ENCODE assay signal across 39 mouse cellular contexts in the genomic region with DNA sequence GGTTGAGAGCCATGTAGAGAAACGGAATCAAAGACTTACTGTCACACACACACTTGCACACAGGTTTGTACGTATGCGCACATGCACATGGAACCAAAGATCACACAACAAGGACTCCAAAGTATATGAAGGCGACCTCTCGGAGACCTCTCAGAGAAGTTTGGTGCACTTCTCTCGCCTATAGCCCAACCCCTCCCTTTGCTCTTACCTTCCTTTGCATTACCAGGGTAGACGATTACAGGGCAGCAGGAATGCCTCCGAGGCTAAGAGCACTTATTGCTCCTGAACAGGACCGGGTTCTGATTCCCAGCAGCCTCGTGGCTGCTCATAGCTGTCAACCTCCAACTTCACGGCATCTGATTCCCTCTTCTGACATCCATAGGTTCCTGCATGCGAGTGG. TPM values are rescaled to one million over a fixed set of nuclear protein-coding genes. Genes with fewer than 3 reads are reported as not detected.
"Had no signal": no experiment of that assay in that cellular context is flagged by ENCODE, and none has a peak within 500 bp of the region (broad histone marks: within the 10 kb centered on the region; RNA-seq: fewer than 3 reads in every experiment).

No protein-coding gene starts in this region.

- H3K4me1 ChIP-seq: embryonic facial prominence, embryonic 10.5 days; embryonic facial prominence, embryonic 12.5 days; embryonic facial prominence, embryonic 13.5 days; embryonic facial prominence, embryonic 15.5 days; forebrain, embryonic 10.5 days; forebrain, embryonic 12.5 days; forebrain, embryonic 13.5 days; forebrain, embryonic 15.5 days had no signal

- H3K27me3 ChIP-seq: embryonic facial prominence, embryonic 12.5 days; embryonic facial prominence, embryonic 13.5 days; forebrain, embryonic 12.5 days; forebrain, embryonic 13.5 days; forebrain, embryonic 15.5 days had no signal

- ATAC-seq: forebrain, embryonic 13.5 days; forebrain, embryonic 14.5 days; forebrain, embryonic 15.5 days; forebrain, embryonic 16.5 days; forebrain, postnatal 0 days had no signal

- H3K27ac ChIP-seq: embryonic facial prominence, embryonic 10.5 days; embryonic facial prominence, embryonic 12.5 days; embryonic facial prominence, embryonic 13.5 days; embryonic facial prominence, embryonic 15.5 days; forebrain, embryonic 10.5 days; forebrain, embryonic 12.5 days; forebrain, embryonic 13.5 days; forebrain, embryonic 15.5 days; gastrocnemius, adult 2 months had no signal

- H3K4me2 ChIP-seq: embryonic facial prominence, embryonic 12.5 days; embryonic facial prominence, embryonic 13.5 days; embryonic facial prominence, embryonic 15.5 days; forebrain, embryonic 12.5 days; forebrain, embryonic 13.5 days; forebrain, embryonic 15.5 days had no signal

- H3K36me3 ChIP-seq: embryonic facial prominence, embryonic 10.5 days; embryonic facial prominence, embryonic 12.5 days; embryonic facial prominence, embryonic 13.5 days; embryonic facial prominence, embryonic 15.5 days; forebrain, embryonic 10.5 days; forebrain, embryonic 12.5 days; forebrain, embryonic 15.5 days had no signal

- H3K9ac ChIP-seq: embryonic facial prominence, embryonic 12.5 days; embryonic facial prominence, embryonic 13.5 days; embryonic facial prominence, embryonic 15.5 days; forebrain, embryonic 12.5 days; forebrain, embryonic 13.5 days; forebrain, embryonic 15.5 days; forebrain, postnatal 0 days had no signal

- H3K4me3 ChIP-seq: embryonic facial prominence, embryonic 10.5 days; embryonic facial prominence, embryonic 12.5 days; embryonic facial prominence, embryonic 13.5 days; embryonic facial prominence, embryonic 15.5 days; erythroblast, embryonic 14.5 days; forebrain, embryonic 10.5 days; forebrain, embryonic 12.5 days; forebrain, embryonic 13.5 days; forebrain, embryonic 15.5 days; gastrocnemius, adult 2 months had no signal

- H3K9me3 ChIP-seq: embryonic facial prominence, embryonic 10.5 days; embryonic facial prominence, embryonic 12.5 days; embryonic facial prominence, embryonic 13.5 days; embryonic facial prominence, embryonic 15.5 days; forebrain, embryonic 10.5 days; forebrain, embryonic 12.5 days; forebrain, embryonic 13.5 days; forebrain, embryonic 15.5 days had no signal

- DNase-seq: cerebellum, adult 2 months; cerebellum, adult 8-10 months; cerebellum, adult 9-10 months; cerebellum, adult 9-11 months; cerebellum, postnatal 10 days; cerebellum, postnatal 14 days; cerebellum, postnatal 25 days; cerebellum, postnatal 36 days; embryo, embryonic 11 days; forebrain, postnatal 0 days; gastrocnemius, adult 2 months; gastrocnemius, postnatal 10 days; gastrocnemius, postnatal 14 days; gastrocnemius, postnatal 25 days; gastrocnemius, postnatal 36 days; heart, adult 18-20 months had no signal

RNA-seq across cellular contexts. Expression of gene Arl14, which starts 14.3 kb away (rescaled TPM):
- total RNA-seq: common myeloid progenitor, adult 5-6 weeks; forebrain, postnatal 0 days; gastrocnemius, adult 18-20 months; gastrocnemius, adult 2 months; gastrocnemius, adult 8-10 months; gastrocnemius, postnatal 10 days; gastrocnemius, postnatal 14 days; gastrocnemius, postnatal 25 days; gastrocnemius, postnatal 36 days; gastrocnemius, postnatal 4 days; granulocyte monocyte progenitor cell, adult 5-6 weeks; heart, adult 18-20 months; heart, adult 8-10 months had no signal
- polyA plus RNA-seq: cerebellum, adult 2 months; cortical plate, adult 2 months; embryonic facial prominence, embryonic 10.5 days; embryonic facial prominence, embryonic 11.5 days; embryonic facial prominence, embryonic 12.5 days; embryonic facial prominence, embryonic 13.5 days; embryonic facial prominence, embryonic 14.5 days; erythroblast, embryonic 14.5 days; forebrain, embryonic 10.5 days; forebrain, embryonic 11.5 days; forebrain, embryonic 12.5 days; forebrain, embryonic 13.5 days; forebrain, embryonic 14.5 days; forebrain, embryonic 15.5 days; forebrain, embryonic 16.5 days; forebrain, postnatal 0 days; frontal cortex, adult 2 months; gonadal fat pad, adult 2 months had no signal
